Mouse (Mus musculus) erythroblast, embryonic 14.5 days (primary cell): ENCODE data around the gene Kcnd2.

Experiments
- GATA1 ChIP-seq: IDR thresholded peaks from 2 replicates; pipeline ENCODE4 v1.6.1; 2012; ENCODE audit warnings: low read length, inconsistent platforms, mixed read lengths
- TAL1 ChIP-seq: IDR thresholded peaks from 3 replicates; pipeline ENCODE4 v1.6.1; 2012; ENCODE audit warnings: low read length, inconsistent platforms, mixed read lengths

DNA sequence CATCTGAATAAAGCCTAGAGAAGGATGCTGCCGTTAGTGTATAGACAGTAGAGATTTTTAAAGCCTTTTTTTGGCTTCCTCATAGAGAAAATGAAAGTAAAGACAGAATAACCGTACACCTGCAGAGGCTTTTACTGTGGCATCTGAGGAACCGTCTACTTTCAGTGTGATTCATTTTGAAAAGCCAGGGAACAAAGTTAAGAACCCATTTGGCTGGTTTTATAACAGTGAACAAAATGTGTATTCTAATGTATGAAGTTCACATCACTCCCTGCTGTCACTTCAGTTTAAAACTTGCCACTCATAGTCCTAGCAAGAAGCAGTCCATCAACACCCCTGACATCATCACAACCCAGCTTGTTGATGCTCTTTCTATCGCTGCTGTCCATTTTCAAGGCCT, 414.7 kb downstream of the Kcnd2 start:
- TF ChIP-seq TAL1 (no peak), GATA1 (no peak)
